Mouse (Mus musculus) G1E (cell line): Measurements from ENCODE around the gene Atraid.
"Not testable (repeated sequence)": the region's sequence is repeated elsewhere in the genome, so short reads cannot be mapped to it uniquely, and the experiment has no call there.

Experiments used
- CTCF ChIP-seq: IDR thresholded peaks from 2 replicates; pipeline ENCODE4 v1.5.1; 2012; ENCODE audit warnings: low read depth, low read length, inconsistent platforms, mixed read lengths
- GATA1 ChIP-seq: IDR thresholded peaks from 2 replicates; pipeline ENCODE4 v1.6.1; 2012; ENCODE audit warnings: borderline replicate concordance, low read length, inconsistent platforms, mixed read lengths
- GATA2 ChIP-seq: IDR thresholded peaks from 2 replicates; pipeline ENCODE4 v1.6.1; 2012; ENCODE audit warnings: low read depth, low read length, inconsistent platforms, borderline replicate concordance
- TAL1 ChIP-seq: conservative IDR thresholded peaks from 2 replicates; pipeline ENCODE4 v1.6.1; 2012; ENCODE audit warnings: low read depth, low read length, inconsistent platforms, mixed read lengths

DNA sequence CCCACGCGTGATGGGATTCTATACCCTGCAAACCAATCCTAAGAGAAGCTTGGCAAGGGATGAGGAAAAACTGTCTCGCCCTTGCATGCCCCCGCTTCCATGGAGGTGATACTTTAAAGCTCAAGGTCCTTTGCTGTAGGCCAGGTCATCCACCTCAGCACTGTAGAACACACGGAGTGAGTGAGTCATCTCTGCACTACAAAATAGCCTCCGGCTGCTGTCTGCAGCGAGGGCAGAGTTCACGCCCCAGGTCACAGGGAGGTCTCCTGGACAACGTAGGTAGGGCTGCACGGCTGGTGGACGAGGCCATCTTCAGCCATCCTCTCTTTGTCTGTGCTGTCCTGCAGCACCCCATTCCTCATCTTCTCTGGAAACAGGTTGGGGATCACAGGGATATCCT is 11.6 kb upstream of the Atraid start:
- TF ChIP-seq CTCF, GATA1, GATA2, TAL1: not testable (repeated sequence)
